Mouse (Mus musculus): Measurements from ENCODE around the gene Hnrnpk. TPM values are rescaled to one million over a fixed set of nuclear protein-coding genes. Genes with fewer than 3 reads are reported as not detected.

The Hnrnpk gene
- polyA plus RNA-seq (2014; fragmentation: Illumina TruSeq; extraction: RNeasy Lipid Tissue Mini Kit (QIAGEN cat#74804); ENCODE audit: low read depth, low replicate concordance) = 797 TPM

DNA sequence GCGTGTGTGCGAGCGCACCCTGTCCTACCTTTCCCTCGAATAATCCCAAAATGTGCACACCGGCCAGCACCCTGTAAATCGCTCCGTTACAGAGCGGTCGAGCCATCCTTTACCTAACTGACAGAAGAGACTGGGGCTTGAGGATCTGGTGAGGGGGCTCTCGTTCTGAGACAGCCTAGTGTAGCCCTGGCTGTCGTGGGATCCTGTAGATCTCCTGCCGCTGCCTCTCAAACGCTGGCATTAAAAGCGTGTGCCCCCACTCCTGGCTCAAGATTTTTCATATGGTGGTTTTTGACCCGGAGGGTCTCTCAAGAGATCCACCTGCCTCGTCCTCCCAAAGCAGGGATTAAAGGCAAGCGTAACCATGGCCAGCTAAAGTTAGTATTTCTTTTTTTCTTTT lies at the start of gene Hnrnpk:
Hnrnpk (minus strand) TSS at position 101 of the 400 bp plus-strand sequence.

GRCm38 (mm10) chr13:58402003-58402743 lies 970 bp downstream of the Hnrnpk start, which contains the start of gene Rmi1:
TSS of gene Rmi1 (plus strand) at chr13:58402248.

DNA sequence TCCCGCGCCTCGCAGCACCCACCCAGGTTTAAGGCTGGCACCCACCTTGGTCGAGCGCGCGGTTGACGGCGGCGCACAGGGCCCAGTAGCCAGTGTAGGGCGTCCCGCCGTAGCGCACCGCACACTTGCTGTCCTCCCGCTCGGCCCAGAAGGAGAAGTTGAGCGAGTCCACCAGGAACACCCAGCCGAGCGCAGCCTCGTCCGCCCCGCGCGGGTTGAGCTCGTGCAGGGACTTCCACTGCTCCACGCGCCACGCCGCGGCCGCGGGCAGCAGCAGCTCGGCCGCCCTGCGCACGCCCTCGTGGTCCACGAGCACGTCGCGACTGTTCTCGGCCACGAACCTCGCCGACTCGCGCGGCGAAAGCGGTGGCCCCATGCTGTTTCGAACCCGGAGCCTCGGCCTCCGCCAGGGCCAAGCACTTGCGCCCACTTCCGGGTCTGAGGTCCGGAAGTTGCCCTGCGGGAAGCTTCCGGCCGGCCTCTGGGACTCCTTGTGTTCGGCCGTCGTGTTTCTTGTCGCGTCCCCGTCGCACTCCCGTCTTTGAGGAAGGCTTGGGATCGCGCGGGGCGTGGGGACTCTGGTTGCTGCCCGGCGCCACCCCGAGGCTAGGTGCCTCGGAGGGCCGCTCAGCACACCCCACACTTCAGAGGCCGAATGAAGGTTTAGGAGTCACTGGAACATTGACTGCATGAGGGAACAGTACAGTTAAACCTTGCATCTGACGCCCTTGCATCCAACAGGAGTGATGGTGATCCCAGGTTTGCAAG lies 18.2 kb downstream of the Hnrnpk start, which contains the start of gene 2210016F16Rik:
2210016F16Rik (minus strand) TSS at position 447 of the 768 bp plus-strand sequence.

GRCm38 (mm10) chr13:58358629-58359303 lies 44.4 kb downstream of the Hnrnpk start, which contains the start of gene Kif27:
TSS of gene Kif27 (minus strand) at chr13:58359122.

Other genes starting within 250 kb of the Hnrnpk start
- gene Idnk, start 245.7 kb downstream of the Hnrnpk start, polyA plus RNA-seq (2014; fragmentation: Illumina TruSeq; extraction: RNeasy Lipid Tissue Mini Kit (QIAGEN cat#74804); ENCODE audit: low read depth, low replicate concordance) = 16.2 TPM
- 144 TPM for gene Ubqln1, start 187.7 kb downstream of the Hnrnpk start, polyA plus RNA-seq (2014; fragmentation: Illumina TruSeq; extraction: RNeasy Lipid Tissue Mini Kit (QIAGEN cat#74804); ENCODE audit: low read depth, low replicate concordance)
- gene Gkap1, start 127.6 kb downstream of the Hnrnpk start, polyA plus RNA-seq (2014; fragmentation: Illumina TruSeq; extraction: RNeasy Lipid Tissue Mini Kit (QIAGEN cat#74804); ENCODE audit: low read depth, low replicate concordance) = 39.5 TPM
- not detected for gene Kif27, start 44.2 kb downstream of the Hnrnpk start, polyA plus RNA-seq (2014; fragmentation: Illumina TruSeq; extraction: RNeasy Lipid Tissue Mini Kit (QIAGEN cat#74804); ENCODE audit: low read depth, low replicate concordance)
- gene 2210016F16Rik, start 18.1 kb downstream of the Hnrnpk start, polyA plus RNA-seq (2014; fragmentation: Illumina TruSeq; extraction: RNeasy Lipid Tissue Mini Kit (QIAGEN cat#74804); ENCODE audit: low read depth, low replicate concordance) = 8.7 TPM
- 33.7 TPM for gene Rmi1, start 1.1 kb downstream of the Hnrnpk start, polyA plus RNA-seq (2014; fragmentation: Illumina TruSeq; extraction: RNeasy Lipid Tissue Mini Kit (QIAGEN cat#74804); ENCODE audit: low read depth, low replicate concordance)
- not detected for gene Slc28a3, start 207.5 kb upstream of the Hnrnpk start, polyA plus RNA-seq (2014; fragmentation: Illumina TruSeq; extraction: RNeasy Lipid Tissue Mini Kit (QIAGEN cat#74804); ENCODE audit: low read depth, low replicate concordance)

Data from liver, adult 10 weeks (tissue).